Mouse (Mus musculus) midbrain, postnatal 0 days (tissue): ENCODE measurements around the gene Rasl11a. TPM values are rescaled to one million over a fixed set of nuclear protein-coding genes. Genes with fewer than 3 reads are reported as not detected.
"Not testable (repeated sequence)": the region's sequence is repeated elsewhere in the genome, so short reads cannot be mapped to it uniquely, and the experiment has no call there.

Experiments
- ATAC-seq: fragments of 200-750 bp; cut with Nextera tagmentation; 2 replicates; pipeline ENCODE4 v1.8.0; 2017; ENCODE audit warnings: moderate number of reproducible peaks, mild to moderate bottlenecking, moderate TSS enrichment, moderate library complexity; ENCODE audit not compliant: low FRiP score
- DNase-seq: peaks from one replicate; pipeline ENCODE4 v3.0.0-alpha.2; 2015; ENCODE audit warnings: low spot score
- H3K27ac ChIP-seq: fragments of 300-500 bp; sonication (generic); 2 replicates; pipeline ENCODE4 v1.5.1; 2014; ENCODE audit warnings: low read depth, mild to moderate bottlenecking, low read length, mixed read lengths
- H3K27me3 ChIP-seq: fragments of 300-500 bp; sonication (generic); 2 replicates; pipeline ENCODE4 v1.6.1; 2014; ENCODE audit warnings: low read length, control low read depth, mixed read lengths; ENCODE audit not compliant: insufficient read depth
- H3K36me3 ChIP-seq: fragments of 300-500 bp; sonication (generic); 2 replicates; pipeline ENCODE4 v1.6.1; 2014; ENCODE audit warnings: low read length, control low read depth, mixed read lengths; ENCODE audit not compliant: insufficient read depth
- H3K4me1 ChIP-seq: fragments of 300-500 bp; sonication (generic); 2 replicates; pipeline ENCODE4 v1.6.1; 2014; ENCODE audit warnings: mild to moderate bottlenecking, control low read depth, antibody characterized with exemption, low read length, mixed read lengths; ENCODE audit not compliant: insufficient read depth
- H3K4me2 ChIP-seq: fragments of 300-500 bp; sonication (generic); 2 replicates; pipeline ENCODE4 v1.6.1; 2014; ENCODE audit warnings: low read depth, mild to moderate bottlenecking, low read length, mixed read lengths; ENCODE audit not compliant: poor library complexity, severe bottlenecking
- H3K4me3 ChIP-seq: fragments of 300-500 bp; sonication (generic); 2 replicates; pipeline ENCODE4 v1.5.1; 2014; ENCODE audit warnings: low read depth, mild to moderate bottlenecking, low read length, moderate library complexity
- H3K9ac ChIP-seq: fragments of 300-500 bp; sonication (generic); replicated peaks from 2 replicates; pipeline ENCODE4 v1.6.1; 2014; ENCODE audit warnings: mild to moderate bottlenecking, low read length, moderate library complexity, mixed read lengths; ENCODE audit not compliant: poor library complexity, severe bottlenecking
- H3K9me3 ChIP-seq: fragments of 300-500 bp; sonication (generic); 2 replicates; pipeline ENCODE4 v1.6.1; 2016; ENCODE audit warnings: low read length, control low read depth
- CTCF ChIP-seq: IDR thresholded peaks from 2 replicates; pipeline ENCODE4 v1.5.1; 2016; ENCODE audit warnings: antibody characterized with exemption, mild to moderate bottlenecking
- WGBS: fragments of 180-500 bp; shearing (Covaris S2); extraction: QIAGEN DNeasy Blood & Tissue Kit; methylation state at CpG from one replicate; pipeline ENCODE4 v1.1.7; 2014; 5-methylcytosine and 5-hydroxymethylcytosine counted together
- polyA plus RNA-seq: library from polyadenylated mRNA; unstranded; fragments of >200 nt; fragmentation: Nextera tagmentation; extraction: Ambion mirVana; gene quantifications from 2 replicates; pipeline ENCODE4 v1.2.1, GENCODE M21; 2015
- total RNA-seq: library from RNA; depleted of rRNA; stranded (reverse); fragments of >200 nt; gene quantifications from 2 replicates; pipeline ENCODE4 v1.2.3, GENCODE M21; 2014

The Rasl11a gene
- total and polyA plus RNA-seq, 2 experiments from 2014 or later = 18.3 to 18.8 TPM

- no peak overlapping the region for H3K9ac ChIP-seq
- H3K4me2 ChIP-seq = no peak overlapping the region
- TF ChIP-seq CTCF = no peak
- no peaks in the 10 kb centered on the region for H3K4me1 ChIP-seq
- no peak overlapping the region for H3K27ac ChIP-seq
- DNase-seq (no peak), ATAC-seq (no peak)
- H3K4me3 ChIP-seq = no peak overlapping the region
- 93% methylated on average over 5 of the region's 5 CpGs for WGBS
- H3K27me3 ChIP-seq = no peaks in the 10 kb centered on the region
- H3K9me3 ChIP-seq = no peaks in the 10 kb centered on the region
- no peaks in the 10 kb centered on the region for H3K36me3 ChIP-seq
Measured at GRCm38 (mm10) chr5:146872981-146873631, 28.2 kb downstream of the Rasl11a start.

- no peak overlapping the region for H3K4me3 ChIP-seq
- ATAC-seq = no peak
- H3K4me1 ChIP-seq = no peaks in the 10 kb centered on the region
- no peak for DNase-seq
- no peaks in the 10 kb centered on the region for H3K9me3 ChIP-seq
- H3K9ac ChIP-seq = no peak overlapping the region
- H3K4me2 ChIP-seq = no peak overlapping the region
- WGBS = 72% methylated on average over 2 of the region's 2 CpGs
- no peak for TF ChIP-seq CTCF
- H3K27ac ChIP-seq = no peak overlapping the region
- no peaks in the 10 kb centered on the region for H3K27me3 ChIP-seq
- no peaks in the 10 kb centered on the region for H3K36me3 ChIP-seq
Measured at GRCm38 (mm10) chr5:146876024-146876423, 31.2 kb downstream of the Rasl11a start.

- not testable (repeated sequence) for H3K9me3 ChIP-seq, DNase-seq, H3K4me2 ChIP-seq, H3K4me3 ChIP-seq, H3K27ac ChIP-seq, H3K27me3 ChIP-seq, ATAC-seq, H3K4me1 ChIP-seq, H3K36me3 ChIP-seq, H3K9ac ChIP-seq
- WGBS = 80% methylated on average over 3 of the region's 6 CpGs
Measured at GRCm38 (mm10) chr5:146877882-146878281, 33.0 kb downstream of the Rasl11a start.

GRCm38 (mm10) chr5:146882261-146882660 lies 37.4 kb downstream of the Rasl11a start:
- no peak overlapping the region for H3K4me2 ChIP-seq
- 88% methylated on average over 6 of the region's 6 CpGs for WGBS
- H3K4me1 ChIP-seq = no peaks in the 10 kb centered on the region
- DNase-seq (no peak), ATAC-seq (no peak)
- no peaks in the 10 kb centered on the region for H3K27me3 ChIP-seq
- H3K9me3 ChIP-seq = no peaks in the 10 kb centered on the region
- no peak overlapping the region for H3K27ac ChIP-seq
- no peak overlapping the region for H3K4me3 ChIP-seq
- TF ChIP-seq CTCF = no peak
- no peak overlapping the region for H3K9ac ChIP-seq
- H3K36me3 ChIP-seq = no peaks in the 10 kb centered on the region

- Histone ChIP-seq H3K27ac (no peak overlapping the region), H3K9ac (no peak overlapping the region), H3K27me3 (no peaks in the 10 kb centered on the region), H3K4me3 (no peak overlapping the region), H3K4me2 (no peak overlapping the region), H3K36me3 (no peaks in the 10 kb centered on the region), H3K9me3 (no peaks in the 10 kb centered on the region), H3K4me1 (no peaks in the 10 kb centered on the region)
- no peak for DNase-seq
- TF ChIP-seq CTCF = peak; percentile 37
- WGBS = 73% methylated on average over 7 of the region's 7 CpGs
- ATAC-seq = no peak
Measured at GRCm38 (mm10) chr5:146883053-146883452, 38.2 kb downstream of the Rasl11a start.

- H3K9ac ChIP-seq = no peak overlapping the region
- H3K4me2 ChIP-seq = no peak overlapping the region
- H3K9me3 ChIP-seq = no peaks in the 10 kb centered on the region
- no peak for DNase-seq
- no peaks in the 10 kb centered on the region for H3K36me3 ChIP-seq
- H3K27ac ChIP-seq = no peak overlapping the region
- 90% methylated on average over 15 of the region's 15 CpGs for WGBS
- no peaks in the 10 kb centered on the region for H3K27me3 ChIP-seq
- no peak for TF ChIP-seq CTCF
- no peaks in the 10 kb centered on the region for H3K4me1 ChIP-seq
- H3K4me3 ChIP-seq = no peak overlapping the region
- ATAC-seq = no peak
Measured at GRCm38 (mm10) chr5:146883486-146884272, 38.8 kb downstream of the Rasl11a start.
